Mouse (Mus musculus) midbrain, embryonic 16.5 days (tissue): ENCODE measurements around the gene Magi1. TPM values are rescaled to one million over a fixed set of nuclear protein-coding genes. Genes with fewer than 3 reads are reported as not detected.

ENCODE experiments used
- ATAC-seq: fragments of 200-750 bp; cut with Nextera tagmentation; 2 replicates; pipeline ENCODE4 v1.8.0; 2017; ENCODE audit warnings: moderate TSS enrichment
- H3K27ac ChIP-seq: fragments of 300-500 bp; sonication (generic); 2 replicates; pipeline ENCODE4 v1.5.1; 2014; ENCODE audit warnings: mild to moderate bottlenecking, low read length, mixed read lengths
- H3K27me3 ChIP-seq: fragments of 300-500 bp; sonication (generic); 2 replicates; pipeline ENCODE4 v1.6.1; 2014; ENCODE audit warnings: low read depth, low read length, mixed read lengths; ENCODE audit not compliant: control insufficient read depth, insufficient read depth
- H3K36me3 ChIP-seq: fragments of 300-500 bp; sonication (generic); 2 replicates; pipeline ENCODE4 v1.6.1; 2014; ENCODE audit warnings: mild to moderate bottlenecking, low read length, moderate library complexity, mixed read lengths; ENCODE audit not compliant: control insufficient read depth, insufficient read depth
- H3K4me1 ChIP-seq: fragments of 300-500 bp; sonication (generic); 2 replicates; pipeline ENCODE4 v1.6.1; 2014; ENCODE audit warnings: mild to moderate bottlenecking, low read length, mixed read lengths; ENCODE audit not compliant: control insufficient read depth, insufficient read depth
- H3K4me2 ChIP-seq: fragments of 300-500 bp; sonication (generic); 2 replicates; pipeline ENCODE4 v1.6.1; 2014; ENCODE audit warnings: mild to moderate bottlenecking, low read length, mixed read lengths
- H3K4me3 ChIP-seq: fragments of 300-500 bp; sonication (generic); 2 replicates; pipeline ENCODE4 v1.5.1; 2014; ENCODE audit warnings: low read depth, mild to moderate bottlenecking, low read length, moderate library complexity, mixed read lengths
- H3K9ac ChIP-seq: fragments of 300-500 bp; sonication (generic); 2 replicates; pipeline ENCODE4 v1.6.1; 2014; ENCODE audit warnings: low read depth, low read length, mixed read lengths
- H3K9me3 ChIP-seq: fragments of 300-500 bp; sonication (generic); replicated peaks from 2 replicates; pipeline ENCODE4 v1.6.1; 2014; ENCODE audit warnings: mild to moderate bottlenecking, low read length, mixed read lengths; ENCODE audit not compliant: control insufficient read depth, poor library complexity, severe bottlenecking
- WGBS: fragments of 180-500 bp; shearing (Covaris S2); extraction: QIAGEN DNeasy Blood & Tissue Kit; methylation state at CpG from one replicate; pipeline ENCODE4 v1.1.7; 2014; 5-methylcytosine and 5-hydroxymethylcytosine counted together
- polyA plus RNA-seq: library from polyadenylated mRNA; unstranded; fragments of >200 nt; fragmentation: Nextera tagmentation; extraction: Ambion mirVana; gene quantifications from 2 replicates; pipeline ENCODE4 v1.2.1, GENCODE M21; 2015

Magi1 gene
- polyA plus RNA-seq, 1 experiment from 2014 or later, result 34.6 TPM

- no peaks in the 10 kb centered on the region for H3K36me3 ChIP-seq
- H3K9me3 ChIP-seq, result no peaks in the 10 kb centered on the region
- H3K27me3 ChIP-seq, result no peaks in the 10 kb centered on the region
- WGBS, result 64% methylated on average over 3 of the region's 3 CpGs
- H3K27ac ChIP-seq, result no peak overlapping the region
- no peak overlapping the region for H3K4me2 ChIP-seq
- no peak for ATAC-seq
- H3K9ac ChIP-seq, result no peak overlapping the region
- no peak overlapping the region for H3K4me3 ChIP-seq
- H3K4me1 ChIP-seq, result no peaks in the 10 kb centered on the region
These were observed 180.1 kb downstream of the Magi1 start for GRCm38 (mm10) chr6:94103581-94103980.

GRCm38 (mm10) chr6:94101256-94101655, 182.5 kb downstream of the Magi1 start:
- Histone ChIP-seq H3K4me2 (no peak overlapping the region), H3K36me3 (no peaks in the 10 kb centered on the region), H3K4me1 (no peaks in the 10 kb centered on the region), H3K9me3 (no peaks in the 10 kb centered on the region), H3K4me3 (no peak overlapping the region), H3K27ac (no peak overlapping the region), H3K9ac (no peak overlapping the region), H3K27me3 (no peaks in the 10 kb centered on the region)
- no peak for ATAC-seq
- 64% methylated on average over 5 of the region's 5 CpGs for WGBS

- Histone ChIP-seq H3K4me1 (peaks cover 3% of the 10 kb centered on the region; the same call in 1 of the 2 replicates), H3K9me3 (no peaks in the 10 kb centered on the region), H3K9ac (no peak overlapping the region), H3K27ac (no peak overlapping the region), H3K36me3 (no peaks in the 10 kb centered on the region), H3K27me3 (no peaks in the 10 kb centered on the region), H3K4me2 (no peak overlapping the region), H3K4me3 (no peak overlapping the region)
- WGBS, result 52% methylated on average over 4 of the region's 4 CpGs
- ATAC-seq, result no peak
These were observed 188.6 kb downstream of the Magi1 start for GRCm38 (mm10) chr6:94094924-94095685.

DNA sequence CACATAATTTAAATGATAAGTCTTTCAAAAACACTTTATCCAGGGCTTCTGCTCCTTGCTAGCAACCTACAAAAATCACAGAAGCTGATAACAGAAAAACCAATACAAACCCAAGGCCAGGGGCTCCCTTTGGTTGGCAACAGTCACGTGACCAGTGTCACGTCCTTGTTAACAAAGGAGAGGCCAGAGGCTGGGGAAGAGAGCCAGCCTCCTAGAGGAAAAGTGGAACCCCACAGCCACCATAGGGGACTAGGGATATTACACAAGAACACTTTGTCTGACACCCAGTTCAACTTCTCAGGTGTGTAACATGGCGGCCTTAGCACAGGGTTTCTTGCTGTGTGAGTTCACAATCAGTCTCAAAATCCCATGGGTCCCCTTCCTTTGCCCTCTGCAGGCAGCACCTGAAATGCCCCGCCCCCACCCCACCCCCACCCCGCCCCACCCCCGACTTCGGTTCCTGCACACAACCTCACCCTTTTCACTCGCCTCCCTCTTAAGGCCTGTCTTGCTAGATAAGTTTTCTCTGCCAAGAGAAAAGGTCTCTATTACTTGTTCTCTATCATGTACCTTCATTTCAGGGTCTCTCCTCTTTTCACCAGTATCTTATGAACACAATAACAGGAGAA, 190.6 kb downstream of the Magi1 start:
- no peaks in the 10 kb centered on the region for H3K9me3 ChIP-seq
- no peak overlapping the region for H3K4me2 ChIP-seq
- H3K27me3 ChIP-seq, result no peaks in the 10 kb centered on the region
- H3K9ac ChIP-seq, result no peak overlapping the region
- no peak for ATAC-seq
- peaks cover 3% of the 10 kb centered on the region; the same call in 1 of the 2 replicates for H3K4me1 ChIP-seq
- no peaks in the 10 kb centered on the region for H3K36me3 ChIP-seq
- no peak overlapping the region for H3K4me3 ChIP-seq
- 69% methylated on average over 6 of the region's 8 CpGs for WGBS
- H3K27ac ChIP-seq, result no peak overlapping the region

GRCm38 (mm10) chr6:94092500-94092899, 191.2 kb downstream of the Magi1 start:
- H3K36me3 ChIP-seq, result no peaks in the 10 kb centered on the region
- ATAC-seq, result no peak
- peaks cover 3% of the 10 kb centered on the region; the same call in 1 of the 2 replicates for H3K4me1 ChIP-seq
- no peak overlapping the region for H3K27ac ChIP-seq
- WGBS, result 88% methylated on average over 4 of the region's 4 CpGs
- no peaks in the 10 kb centered on the region for H3K27me3 ChIP-seq
- H3K9me3 ChIP-seq, result no peaks in the 10 kb centered on the region
- H3K4me3 ChIP-seq, result no peak overlapping the region
- no peak overlapping the region for H3K9ac ChIP-seq
- no peak overlapping the region for H3K4me2 ChIP-seq

- H3K9me3 ChIP-seq, result no peaks in the 10 kb centered on the region
- peaks cover 8% of the 10 kb centered on the region; the same call in 1 of the 2 replicates for H3K4me1 ChIP-seq
- no peaks in the 10 kb centered on the region for H3K36me3 ChIP-seq
- H3K4me2 ChIP-seq, result no peak overlapping the region
- H3K9ac ChIP-seq, result no peak overlapping the region
- 83% methylated on average over 2 of the region's 2 CpGs for WGBS
- no peak overlapping the region for H3K4me3 ChIP-seq
- no peak for ATAC-seq
- no peak overlapping the region for H3K27ac ChIP-seq
- H3K27me3 ChIP-seq, result peaks cover 2% of the 10 kb centered on the region; the same call in 1 of the 2 replicates
These were observed 196.9 kb downstream of the Magi1 start for GRCm38 (mm10) chr6:94086855-94087254.

GRCm38 (mm10) chr6:94084752-94085151, 199.0 kb downstream of the Magi1 start:
- peaks cover 8% of the 10 kb centered on the region; the same call in 1 of the 2 replicates for H3K4me1 ChIP-seq
- no peak overlapping the region for H3K9ac ChIP-seq
- 15% methylated on average over 5 of the region's 5 CpGs for WGBS
- no peaks in the 10 kb centered on the region for H3K9me3 ChIP-seq
- H3K27ac ChIP-seq, result no peak overlapping the region
- ATAC-seq, result no peak
- no peak overlapping the region for H3K4me2 ChIP-seq
- peaks cover 2% of the 10 kb centered on the region; the same call in 1 of the 2 replicates for H3K27me3 ChIP-seq
- H3K36me3 ChIP-seq, result no peaks in the 10 kb centered on the region
- H3K4me3 ChIP-seq, result no peak overlapping the region

DNA sequence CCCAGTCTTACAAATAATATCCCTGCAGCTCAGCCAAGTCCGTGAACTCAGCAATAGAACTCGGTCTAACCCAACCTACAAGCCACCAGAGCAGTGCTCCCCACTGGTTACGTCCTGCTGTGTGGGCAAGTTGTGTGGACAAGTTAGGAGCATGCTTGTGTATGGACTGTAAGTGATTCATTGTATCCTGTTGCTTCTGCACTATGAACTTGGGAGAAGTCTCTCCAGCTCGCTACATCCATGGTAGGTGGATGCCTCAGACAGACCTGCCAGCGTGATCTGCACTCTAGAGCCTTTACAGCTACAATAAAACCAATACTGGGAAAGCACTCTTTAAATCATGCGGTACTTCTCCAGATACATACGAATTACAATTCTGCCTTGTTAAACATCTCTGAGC, 200.3 kb downstream of the Magi1 start:
- Histone ChIP-seq H3K27me3 (peaks cover 2% of the 10 kb centered on the region; the same call in 1 of the 2 replicates), H3K27ac (no peak overlapping the region), H3K36me3 (no peaks in the 10 kb centered on the region), H3K4me1 (peaks cover 8% of the 10 kb centered on the region; the same call in 1 of the 2 replicates), H3K9ac (no peak overlapping the region), H3K4me2 (no peak overlapping the region), H3K9me3 (no peaks in the 10 kb centered on the region), H3K4me3 (no peak overlapping the region)
- WGBS, result 96% methylated on average over 7 of the region's 7 CpGs
- ATAC-seq, result no peak

- WGBS, result 14% methylated on average over 4 of the region's 4 CpGs
- ATAC-seq, result no peak
These were observed 202.7 kb downstream of the Magi1 start for GRCm38 (mm10) chr6:94080933-94081545.

More at GRCm38 (mm10) chr6:94080933-94081545, 202.7 kb downstream of the Magi1 start:
- Histone ChIP-seq H3K4me3 (no peak overlapping the region), H3K27me3 (no peaks in the 10 kb centered on the region), H3K36me3 (no peaks in the 10 kb centered on the region), H3K27ac (no peak overlapping the region), H3K9me3 (no peaks in the 10 kb centered on the region), H3K4me1 (peaks cover 8% of the 10 kb centered on the region; the same call in 1 of the 2 replicates), H3K4me2 (no peak overlapping the region), H3K9ac (no peak overlapping the region)
